Mouse (Mus musculus): ENCODE data around the gene Aldoc.

Aldoc gene

GRCm38 (mm10) chr11:78332676-78333075 is 9.9 kb downstream of the Aldoc start:
- DNase-seq (ENCODE audit: low spot score in 2 of 2) = no peak

- no peak for DNase-seq (ENCODE audit: low spot score in 2 of 2)
These were observed 11.2 kb downstream of the Aldoc start for GRCm38 (mm10) chr11:78333992-78334391.

GRCm38 (mm10) chr11:78337040-78337439 is 14.3 kb downstream of the Aldoc start:
- DNase-seq (ENCODE audit: low spot score in 2 of 2) = no peak

- DNase-seq (ENCODE audit: low spot score in 2 of 2) = no peak
These were observed 18.9 kb downstream of the Aldoc start for GRCm38 (mm10) chr11:78341702-78342101.

- peak; percentile 67 to 71 for DNase-seq (ENCODE audit: low spot score in 2 of 2)
These were observed 20.9 kb downstream of the Aldoc start, which contains the start of gene Unc119 for GRCm38 (mm10) chr11:78343381-78344327. Gene Unc119 (plus strand): TSS chr11:78343482.

- no peak for DNase-seq (ENCODE audit: low spot score in 2 of 2)
These were observed 21.6 kb downstream of the Aldoc start for GRCm38 (mm10) chr11:78344328-78344889.

GRCm38 (mm10) chr11:78344890-78345715 is 22.3 kb downstream of the Aldoc start:
- no peak for DNase-seq (ENCODE audit: low spot score in 2 of 2)

GRCm38 (mm10) chr11:78345801-78346200 is 23.0 kb downstream of the Aldoc start:
- no peak for DNase-seq (ENCODE audit: low spot score in 2 of 2)

- no peak for DNase-seq (ENCODE audit: low spot score in 2 of 2)
These were observed 23.7 kb downstream of the Aldoc start for GRCm38 (mm10) chr11:78346326-78347069.

GRCm38 (mm10) chr11:78347070-78347754 is 24.4 kb downstream of the Aldoc start:
- DNase-seq (ENCODE audit: low spot score in 2 of 2) = peak in 1 of 2 experiments; percentile 65

- DNase-seq (ENCODE audit: low spot score in 2 of 2) = no peak
These were observed 25.1 kb downstream of the Aldoc start for GRCm38 (mm10) chr11:78347908-78348307.

GRCm38 (mm10) chr11:78348474-78348873 is 25.7 kb downstream of the Aldoc start:
- no peak for DNase-seq (ENCODE audit: low spot score in 2 of 2)

GRCm38 (mm10) chr11:78349441-78350358 is 26.9 kb downstream of the Aldoc start:
- no peak for DNase-seq (ENCODE audit: low spot score in 2 of 2)

- no peak for DNase-seq (ENCODE audit: low spot score in 2 of 2)
These were observed 30.3 kb downstream of the Aldoc start for GRCm38 (mm10) chr11:78353081-78353480.

GRCm38 (mm10) chr11:78354905-78355304 is 32.1 kb downstream of the Aldoc start:
- no peak for DNase-seq (ENCODE audit: low spot score in 2 of 2)

GRCm38 (mm10) chr11:78355471-78356238 is 32.9 kb downstream of the Aldoc start:
- DNase-seq (ENCODE audit: low spot score in 2 of 2) = peak; percentile 58 to 64

GRCm38 (mm10) chr11:78358330-78359007 is 35.7 kb downstream of the Aldoc start:
- peak in 1 of 2 experiments; percentile 25 for DNase-seq (ENCODE audit: low spot score in 2 of 2)

GRCm38 (mm10) chr11:78360125-78360788 is 37.5 kb downstream of the Aldoc start:
- peak; percentile 57 to 76 for DNase-seq (ENCODE audit: low spot score in 2 of 2)

All from frontal cortex, postnatal 36 days (tissue).